Mouse (Mus musculus) retina, postnatal 7 days (tissue): ENCODE measurements around the gene Mark4.
A peak's percentile ranks its signal among the peaks of the same experiment; 100 is the strongest.

ENCODE experiments used
- DNase-seq: peaks from one replicate; pipeline ENCODE4 v3.0.0-alpha.2; 2012; ENCODE audit warnings: low read depth, low spot score

Mark4 gene

GRCm38 (mm10) chr7:19458591-19459111 is at the start of gene Mark4:
Mark4 (minus strand) TSS chr7:19458821.
- peak; percentile 67 for DNase-seq

- no peak for DNase-seq
These were observed 49.0 kb upstream of the Mark4 start for GRCm38 (mm10) chr7:19507612-19507981.

GRCm38 (mm10) chr7:19506969-19507611 is 48.5 kb upstream of the Mark4 start:
- DNase-seq, result no peak

GRCm38 (mm10) chr7:19506326-19506725 is 47.7 kb upstream of the Mark4 start:
- DNase-seq, result no peak

- peak; percentile 65 for DNase-seq
These were observed 45.0 kb upstream of the Mark4 start for GRCm38 (mm10) chr7:19503481-19504068.

GRCm38 (mm10) chr7:19501658-19502057 is 43.0 kb upstream of the Mark4 start:
- DNase-seq, result no peak

- no peak for DNase-seq
These were observed 42.1 kb upstream of the Mark4 start for GRCm38 (mm10) chr7:19500420-19501363.

- no peak for DNase-seq
These were observed 39.7 kb upstream of the Mark4 start for GRCm38 (mm10) chr7:19498326-19498725.

GRCm38 (mm10) chr7:19496214-19496555 is 37.6 kb upstream of the Mark4 start:
- no peak for DNase-seq

- DNase-seq, result no peak
These were observed 37.0 kb upstream of the Mark4 start for GRCm38 (mm10) chr7:19495521-19496213.

- no peak for DNase-seq
These were observed 36.3 kb upstream of the Mark4 start for GRCm38 (mm10) chr7:19494751-19495474.

GRCm38 (mm10) chr7:19491731-19492130 is 33.1 kb upstream of the Mark4 start:
- peak; percentile 32 for DNase-seq

- no peak for DNase-seq
These were observed 30.9 kb upstream of the Mark4 start for GRCm38 (mm10) chr7:19489525-19489924.

- no peak for DNase-seq
These were observed 27.9 kb upstream of the Mark4 start for GRCm38 (mm10) chr7:19486549-19486948.

GRCm38 (mm10) chr7:19485488-19485887 is 26.9 kb upstream of the Mark4 start:
- DNase-seq, result no peak

GRCm38 (mm10) chr7:19483281-19483680 is 24.7 kb upstream of the Mark4 start:
- no peak for DNase-seq

- no peak for DNase-seq
These were observed 19.2 kb upstream of the Mark4 start for GRCm38 (mm10) chr7:19477624-19478384.

- no peak for DNase-seq
These were observed 18.5 kb upstream of the Mark4 start for GRCm38 (mm10) chr7:19477084-19477483.

GRCm38 (mm10) chr7:19473875-19474443 is 15.3 kb upstream of the Mark4 start:
- DNase-seq, result peak; percentile 66

GRCm38 (mm10) chr7:19472403-19472802 is 13.8 kb upstream of the Mark4 start:
- DNase-seq, result no peak
